ENCODE assay signal across 21 mouse cellular contexts in genomic region chr5:146892904-146893303, GRCm38 (mm10). TPM values are rescaled to one million over a fixed set of nuclear protein-coding genes. Genes with fewer than 3 reads are reported as not detected.
DNase-seq lines count a peak whose midpoint lies in the region; TF ChIP-seq lines count a peak whose summit lies in the region.
"Had no signal": no experiment of that assay in that cellular context is flagged by ENCODE, and none has a peak within 500 bp of the region (broad histone marks: within the 10 kb centered on the region; RNA-seq: fewer than 3 reads in every experiment).

No protein-coding gene starts in this region.

- in situ Hi-C loops in ES-E14 (cut with MboI; ENCODE audit: low sequenced_read_pairs in 2 of 2, unreplicated experiment in 2 of 2): loop anchor here in 1 of 2 experiments (10.0 kb wide), 1 partner anchor 188 kb away; no protein-coding TSS in a partner anchor

- peak; percentile 91 for TF ChIP-seq EP300 in ES-Bruce4 (IDR thresholded peaks at IDR 0.05; ENCODE audit: insufficient read depth, low read depth, low read length)

- TF ChIP-seq POLR2A in ES-Bruce4 (IDR thresholded peaks at IDR 0.05; ENCODE audit: insufficient read depth, low read length): no peak

- H3K27ac ChIP-seq in ES-Bruce4 (ENCODE audit: insufficient read depth, low read length) (peak overlapping the region; percentile 41; the same call in 1 of the 2 replicates), ES-E14 (ENCODE audit: insufficient read depth, low read depth, low read length, poor library complexity, severe bottlenecking) (peak overlapping the region; percentile 57; the same call in 1 of the 2 replicates)
- H3K27ac ChIP-seq: embryonic facial prominence, embryonic 10.5 days; embryonic facial prominence, embryonic 12.5 days; forebrain, embryonic 13.5 days; forebrain, embryonic 15.5 days had no signal

- no peak overlapping the region for H3K4me3 ChIP-seq in ES-Bruce4 (ENCODE audit: low read depth, low read length)
- H3K4me3 ChIP-seq in ES-E14 (ENCODE audit: insufficient read depth in 1 of 2, low read depth in 1 of 2, low read length in 2 of 2, poor library complexity in 1 of 2, severe bottlenecking in 1 of 2): no peak overlapping the region
- H3K4me3 ChIP-seq: embryonic facial prominence, embryonic 10.5 days; embryonic facial prominence, embryonic 12.5 days; forebrain, embryonic 13.5 days; forebrain, embryonic 15.5 days had no signal

- H3K9me3 ChIP-seq in ES-Bruce4 (replicated peaks; ENCODE audit: control insufficient read depth, insufficient read depth, low read length, poor library complexity, severe bottlenecking) (0 out of 2 replicates have a peak, but pooled peaks cover 6% of the 10 kb centered on the region), ES-E14 (ENCODE audit: control insufficient read depth, insufficient read depth, low read depth, low read length) (no peaks in the 10 kb centered on the region)
- H3K9me3 ChIP-seq: embryonic facial prominence, embryonic 10.5 days; embryonic facial prominence, embryonic 12.5 days; forebrain, embryonic 13.5 days; forebrain, embryonic 15.5 days had no signal

- no peaks in the 10 kb centered on the region; the same call in 1 of the 2 replicates for H3K27me3 ChIP-seq in ES-Bruce4 (ENCODE audit: control insufficient read depth, insufficient read depth, low read length, poor library complexity, severe bottlenecking)
- H3K27me3 ChIP-seq: CH12.LX; embryonic facial prominence, embryonic 12.5 days; forebrain, embryonic 13.5 days; forebrain, embryonic 15.5 days had no signal

- no peak for TF ChIP-seq CTCF in ES-Bruce4 (IDR thresholded peaks at IDR 0.05; ENCODE audit: low read depth, low read length)

- DNase-seq in ES-E14 (ENCODE audit: low read depth, low spot score) (peak; percentile 87), WW6 (ENCODE audit: low read depth, low spot score) (peak; percentile 59)
- DNase-seq in left cerebral cortex, postnatal 14 days (ENCODE audit: low spot score in 2 of 2): no peak
- no peak for DNase-seq in frontal cortex, postnatal 25 days (ENCODE audit: low spot score in 2 of 2)
- no peak for DNase-seq in left cerebral cortex, postnatal 25 days (ENCODE audit: low spot score in 2 of 2)
- DNase-seq: adrenal gland, adult 8-10 months; adrenal gland, postnatal 14 days; adrenal gland, postnatal 36 days; B cell, adult 2 months; cerebellum, adult 11-12 months; cerebellum, adult 2 months; cerebellum, adult 9-10 months; cerebellum, postnatal 10 days; cerebellum, postnatal 25 days; forebrain, postnatal 0 days had no signal

- no peak overlapping the region for H3K9ac ChIP-seq in ES-Bruce4 (ENCODE audit: low read depth, poor library complexity, severe bottlenecking)
- no peak overlapping the region for H3K9ac ChIP-seq in ES-E14 (ENCODE audit: insufficient read depth, low read depth, low read length, poor library complexity, severe bottlenecking)
- H3K9ac ChIP-seq: embryonic facial prominence, embryonic 12.5 days; forebrain, embryonic 13.5 days; forebrain, embryonic 15.5 days; forebrain, postnatal 0 days had no signal

- intact Hi-C loops in left cerebral cortex, postnatal 14 days (cut with DNase I): loop anchor here (5.0 kb wide), 1 partner anchor 46 kb away; the partner anchor contains the start of gene Rasl11a
- intact Hi-C loops in left cerebral cortex, postnatal 25 days (cut with DNase I): no loop called here

- H3K4me1 ChIP-seq in ES-Bruce4 (ENCODE audit: control insufficient read depth, insufficient read depth, low read length): peaks cover 2% of the 10 kb centered on the region
- peaks cover 0 to 3% of the 10 kb centered on the region in 2 experiments; a peak in 2 of 4 replicates for H3K4me1 ChIP-seq in ES-E14 (ENCODE audit: control insufficient read depth in 2 of 2, insufficient read depth in 2 of 2, low read length in 2 of 2, poor library complexity in 1 of 2)
- H3K4me1 ChIP-seq: embryonic facial prominence, embryonic 12.5 days; forebrain, embryonic 15.5 days had no signal

- no peaks in the 10 kb centered on the region for H3K36me3 ChIP-seq in ES-Bruce4 (ENCODE audit: control insufficient read depth, insufficient read depth, low read length, poor library complexity, severe bottlenecking)
- no peaks in the 10 kb centered on the region for H3K36me3 ChIP-seq in ES-E14 (ENCODE audit: control insufficient read depth, insufficient read depth, low read length, poor library complexity, severe bottlenecking)
- H3K36me3 ChIP-seq: embryonic facial prominence, embryonic 10.5 days; embryonic facial prominence, embryonic 12.5 days; forebrain, embryonic 15.5 days had no signal

TF ChIP-seq in ES-E14, 5 proteins besides CTCF, POLR2A, EP300 and RAD21:
- TF ChIP-seq ZC3H11A (IDR thresholded peaks at IDR 0.05; ENCODE audit: borderline replicate concordance, low read depth, low read length): no peak
- no peak for TF ChIP-seq HCFC1 (IDR thresholded peaks at IDR 0.05; ENCODE audit: borderline replicate concordance, insufficient read depth, low read length)
- peak; percentile 79 for TF ChIP-seq CHD2 (IDR thresholded peaks at IDR 0.05; ENCODE audit: low read depth, low read length)
- TF ChIP-seq MAFK (IDR thresholded peaks at IDR 0.05; ENCODE audit: insufficient read depth, low read depth, low read length): no peak
- TF ChIP-seq ZNF384 (IDR thresholded peaks at IDR 0.05; ENCODE audit: low read depth, low read length): no peak

RNA-seq across cellular contexts. Expression of gene Rasl11a, which starts 48.0 kb away (rescaled TPM):
- polyA plus RNA-seq in ES-Bruce4 (2011; ENCODE audit: insufficient read depth, insufficient read length, low read depth, missing spikeins): 3.2 and 3.8 TPM in 2 replicates
- 4.1 and 7.3 TPM in 2 replicates for total RNA-seq in ES-E14 (2012; rRNA removed)
- 10 to 100 TPM in 1 of 2 experiments, 1 to 10 TPM in 1; 7.6 to 16.9 TPM for total RNA-seq in left cerebral cortex, postnatal 14 days (2021)
- total RNA-seq in left cerebral cortex, postnatal 25 days (2021): 10 to 100 TPM in 1 of 2 experiments, 1 to 10 TPM in 1; 7.1 to 11.2 TPM

RNA-seq across cellular contexts. Expression of gene Gtf3a, which starts 55.6 kb away (rescaled TPM):
- polyA plus RNA-seq in ES-Bruce4 (2011; ENCODE audit: insufficient read depth, insufficient read length, low read depth, missing spikeins): 75.9 and 80.6 TPM in 2 replicates
- 72.3 and 80.4 TPM in 2 replicates for total RNA-seq in ES-E14 (2012; rRNA removed)
- 10 to 100 TPM; 23.9 to 29.1 TPM for total RNA-seq in left cerebral cortex, postnatal 14 days (2021)
- total RNA-seq in left cerebral cortex, postnatal 25 days (2021): 10 to 100 TPM; 25.3 to 25.4 TPM

Comparison
In these comparisons a context has a peak if more than half of its experiments do, and no peak if none do; other contexts are left out.
1. DNase-seq: peak in ES-E14 (single experiment) and WW6 (single experiment); none in left cerebral cortex, postnatal 14 days (0 of 2), frontal cortex, postnatal 25 days (0 of 2) and left cerebral cortex, postnatal 25 days (0 of 2).